Mouse (Mus musculus) testis, adult 2 months (tissue): ENCODE data around the gene Hoxc11. TPM values are rescaled to one million over a fixed set of nuclear protein-coding genes. Genes with fewer than 3 reads are reported as not detected.

Source experiments
- H3K27ac ChIP-seq: fragments of 200-500 bp; 2 replicates; pipeline ENCODE4 v1.5.1; 2012; ENCODE audit warnings: low read depth, low read length; ENCODE audit not compliant: control insufficient read depth, insufficient read depth
- H3K27me3 ChIP-seq: fragments of 200-500 bp; 2 replicates; pipeline ENCODE4 v1.6.1; 2012; ENCODE audit warnings: mild to moderate bottlenecking, low read length, moderate library complexity; ENCODE audit not compliant: control insufficient read depth, insufficient read depth
- H3K36me3 ChIP-seq: fragments of 200-500 bp; 2 replicates; pipeline ENCODE4 v1.6.1; 2012; ENCODE audit warnings: mild to moderate bottlenecking, low read length; ENCODE audit not compliant: control insufficient read depth, insufficient read depth
- H3K4me1 ChIP-seq: fragments of 200-500 bp; 2 replicates; pipeline ENCODE4 v1.6.1; 2012; ENCODE audit warnings: low read length; ENCODE audit not compliant: control insufficient read depth, insufficient read depth
- H3K4me3 ChIP-seq: fragments of 200-500 bp; 2 replicates; pipeline ENCODE4 v1.5.1; 2012; ENCODE audit warnings: low read depth, mild to moderate bottlenecking, low read length, moderate library complexity, mixed read lengths; ENCODE audit not compliant: control insufficient read depth
- CTCF ChIP-seq: fragments of 200-500 bp; IDR thresholded peaks from 2 replicates; pipeline ENCODE4 v1.5.1; 2012; ENCODE audit warnings: low read depth, mild to moderate bottlenecking, inconsistent platforms, low read length, moderate library complexity; ENCODE audit not compliant: control insufficient read depth, insufficient read depth, insufficient replicate concordance
- POLR2A ChIP-seq: fragments of 200-500 bp; IDR thresholded peaks from 2 replicates; pipeline ENCODE4 v1.6.1; 2012; ENCODE audit warnings: low read depth, mild to moderate bottlenecking, inconsistent platforms, low read length, moderate library complexity; ENCODE audit not compliant: control insufficient read depth
- polyA plus RNA-seq: library from polyadenylated mRNA; depleted of rRNA; stranded (reverse); fragments of >200 nt; gene quantifications from 2 replicates; pipeline ENCODE4 v1.2.3, GENCODE M21; 2012; rRNA removed

Hoxc11 gene
- polyA plus RNA-seq, 1 experiment = not detected

DNA sequence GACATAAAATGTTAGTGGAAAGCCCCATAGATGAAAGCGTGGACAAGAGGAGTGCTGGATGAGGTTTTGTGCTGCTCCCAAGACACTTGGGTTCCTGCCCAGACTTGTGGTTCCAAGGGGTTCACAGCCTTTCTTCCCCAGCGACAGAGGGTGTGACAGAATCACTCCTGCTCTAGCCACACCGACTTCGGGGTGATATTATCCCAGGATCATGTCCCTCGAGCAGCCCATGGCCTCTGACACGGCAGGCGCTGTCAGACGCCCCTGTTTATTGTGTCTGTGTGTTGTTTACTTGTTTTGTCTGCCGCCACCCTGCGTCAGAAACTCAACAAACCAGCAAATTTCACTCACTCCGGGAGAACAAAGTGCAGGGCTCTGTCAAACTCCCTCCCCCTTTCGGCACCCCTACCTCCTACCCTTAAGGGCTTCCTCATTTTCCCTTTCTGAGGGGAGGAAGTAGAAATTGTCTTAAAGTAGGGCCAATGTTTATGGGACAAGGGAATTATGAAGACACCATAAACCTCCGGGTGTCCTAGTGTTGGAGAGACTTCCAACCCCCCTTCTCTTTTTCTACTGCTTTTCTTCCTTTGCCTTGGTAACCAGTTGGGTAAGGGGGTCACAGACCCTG, 48.7 kb downstream of the Hoxc11 start:
- Histone ChIP-seq H3K27me3 (peaks cover 6% of the 10 kb centered on the region), H3K36me3 (no peaks in the 10 kb centered on the region), H3K4me3 (no peak overlapping the region), H3K4me1 (peaks cover 16% of the 10 kb centered on the region), H3K27ac (no peak overlapping the region)
- TF ChIP-seq CTCF = no peak
- TF ChIP-seq POLR2A = no peak

DNA sequence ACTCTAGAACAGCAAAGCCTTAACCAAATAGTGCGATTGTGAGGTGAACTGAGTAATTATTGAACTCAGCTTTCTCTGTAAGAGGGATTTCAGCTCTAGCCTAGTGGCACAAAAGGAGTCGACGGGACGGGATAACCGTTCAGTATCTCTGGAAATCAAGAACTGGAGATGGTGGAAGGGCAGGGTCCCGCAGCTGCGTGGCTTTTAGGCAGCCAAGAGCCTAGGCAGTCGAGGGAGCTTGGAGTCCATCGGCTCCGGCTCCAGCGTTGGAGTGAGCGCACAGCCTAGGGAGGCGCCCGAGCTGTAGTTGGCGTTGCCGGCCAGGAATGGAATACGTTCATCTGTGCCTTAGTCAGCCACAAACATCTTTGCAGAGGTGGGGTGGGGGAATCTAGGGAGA, 51.1 kb downstream of the Hoxc11 start:
- H3K27me3 ChIP-seq = peaks cover 2% of the 10 kb centered on the region; the same call in 1 of the 2 replicates
- no peak for TF ChIP-seq CTCF
- TF ChIP-seq POLR2A = no peak
- peak overlapping the region; percentile 75 for H3K27ac ChIP-seq
- H3K36me3 ChIP-seq = no peaks in the 10 kb centered on the region
- no peak overlapping the region for H3K4me3 ChIP-seq
- peaks cover 13% of the 10 kb centered on the region for H3K4me1 ChIP-seq

DNA sequence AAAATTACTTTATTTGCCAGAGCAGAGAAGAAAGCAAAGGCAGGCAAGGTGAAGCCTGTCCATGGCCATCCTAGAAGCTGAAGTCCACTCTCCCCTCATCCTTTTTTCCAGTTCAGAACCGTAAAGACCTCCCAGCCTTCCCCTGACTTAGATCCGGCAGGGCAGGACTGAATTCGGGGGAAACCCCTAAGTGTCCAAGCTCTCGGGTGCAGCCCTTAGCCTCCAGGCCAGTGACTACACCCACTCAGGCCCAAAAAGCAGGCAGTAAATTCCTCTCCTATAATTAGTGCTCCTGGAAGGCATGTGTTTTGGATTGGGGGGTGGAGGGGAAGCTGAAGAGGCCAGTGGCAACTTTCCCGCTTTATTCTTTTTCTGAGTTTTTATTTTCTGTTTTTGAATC, 51.6 kb downstream of the Hoxc11 start:
- Histone ChIP-seq H3K27me3 (peaks cover 4% of the 10 kb centered on the region; the same call in 1 of the 2 replicates), H3K36me3 (no peaks in the 10 kb centered on the region), H3K4me1 (peaks cover 15% of the 10 kb centered on the region), H3K27ac (peak overlapping the region; percentile 75), H3K4me3 (no peak overlapping the region)
- TF ChIP-seq POLR2A (no peak), CTCF (no peak)

DNA sequence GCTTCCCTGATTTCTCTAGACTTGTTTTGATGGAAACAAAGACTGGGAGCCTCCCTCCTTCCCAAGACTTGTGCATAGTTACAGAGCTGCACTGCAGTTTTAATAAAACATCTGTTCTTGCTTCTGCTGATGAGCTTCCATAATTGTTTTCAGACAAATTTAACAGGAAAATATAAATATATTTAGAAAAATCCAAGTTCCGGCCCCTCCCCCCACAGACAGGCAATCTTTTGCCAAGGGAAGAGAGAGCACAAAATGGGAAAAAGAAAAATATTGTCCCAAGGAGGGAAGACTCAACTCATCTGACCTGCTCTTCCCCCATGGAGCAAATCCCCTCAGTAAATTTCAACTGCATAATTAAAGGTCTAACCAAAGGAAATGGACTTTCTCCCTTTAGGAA, 52.1 kb downstream of the Hoxc11 start:
- H3K4me3 ChIP-seq = no peak overlapping the region
- TF ChIP-seq CTCF (no peak), POLR2A (no peak)
- no peak overlapping the region for H3K27ac ChIP-seq
- peaks cover 18% of the 10 kb centered on the region for H3K4me1 ChIP-seq
- no peaks in the 10 kb centered on the region for H3K36me3 ChIP-seq
- H3K27me3 ChIP-seq = peaks cover 7% of the 10 kb centered on the region

Other genes starting within 250 kb of the Hoxc11 start
- 18.0 and 20.1 TPM in 2 replicates for gene Calcoco1, start 232.2 kb upstream of the Hoxc11 start, polyA plus RNA-seq
- not detected in 2 replicates for gene Hoxc13, start 33.3 kb upstream of the Hoxc11 start, polyA plus RNA-seq
- not detected in 2 replicates for gene Hoxc12, start 17.7 kb upstream of the Hoxc11 start, polyA plus RNA-seq
- gene Hoxc10, start 12.4 kb downstream of the Hoxc11 start, polyA plus RNA-seq = 0.29 and 0.31 TPM in 2 replicates
- gene Hoxc5, start 13.0 kb downstream of the Hoxc11 start, polyA plus RNA-seq = 0.53 and 0.66 TPM in 2 replicates
- 2.1 and 2.6 TPM in 2 replicates for gene Hoxc9, start 22.0 kb downstream of the Hoxc11 start, polyA plus RNA-seq
- gene Hoxc8, start 36.2 kb downstream of the Hoxc11 start, polyA plus RNA-seq = 0.15 and 0.34 TPM in 2 replicates
- gene Hoxc6, start 43.8 kb downstream of the Hoxc11 start, polyA plus RNA-seq = 1.0 and 1.1 TPM in 2 replicates
- gene Hoxc4, start 64.5 kb downstream of the Hoxc11 start, polyA plus RNA-seq = 0.33 and 0.36 TPM in 2 replicates
- 3.4 and 3.8 TPM in 2 replicates for gene Smug1, start 212.7 kb downstream of the Hoxc11 start, polyA plus RNA-seq